Mouse (Mus musculus): ENCODE measurements around the gene Slc43a2. TPM values are rescaled to one million over a fixed set of nuclear protein-coding genes. Genes with fewer than 3 reads are reported as not detected.

The Slc43a2 gene
- total and polyA plus RNA-seq, 3 experiments: 4.9 to 8.4 TPM; not detected in 1

GRCm38 (mm10) chr11:75551961-75552441 lies 20.5 kb downstream of the Slc43a2 start:
- Histone ChIP-seq H3K36me3 (ENCODE audit: control insufficient read depth in 1 of 2, insufficient read depth in 2 of 2, low read length in 2 of 2) (no peaks in the 10 kb centered on the region), H3K4me1 (ENCODE audit: control insufficient read depth in 1 of 2, insufficient read depth in 2 of 2, low read length in 2 of 2) (no peaks in the 10 kb centered on the region), H3K9me3 (replicated peaks; ENCODE audit: insufficient read depth, low read length) (no peaks in the 10 kb centered on the region), H3K4me3 (ENCODE audit: control insufficient read depth in 1 of 2, insufficient read depth in 1 of 2, low read depth in 2 of 2, low read length in 2 of 2) (no peak overlapping the region), H3K27ac (ENCODE audit: control insufficient read depth, low read depth, low read length) (no peak overlapping the region), H3K79me2 (ENCODE audit: control insufficient read depth, insufficient read depth, low read length, poor library complexity) (no peaks in the 10 kb centered on the region), H3K9ac (ENCODE audit: control insufficient read depth, low read depth, low read length, poor library complexity, severe bottlenecking) (no peak overlapping the region), H3K27me3 (ENCODE audit: control insufficient read depth in 1 of 2, insufficient read depth in 2 of 2, low read length in 2 of 2) (no peaks in the 10 kb centered on the region)
- DNase-seq (ENCODE audit: low read depth, low spot score): no peak
- TF ChIP-seq EP300 (IDR thresholded peaks at IDR 0.05; ENCODE audit: low read depth in 1 of 2, low read length in 2 of 2): no peak
- TF ChIP-seq MYC (IDR thresholded peaks at IDR 0.05; ENCODE audit: low read depth, low read length): no peak
- no peak for TF ChIP-seq UBTF (IDR thresholded peaks at IDR 0.05; ENCODE audit: borderline replicate concordance, insufficient read depth, low read depth, low read length)
- TF ChIP-seq MYB (IDR thresholded peaks at IDR 0.05; ENCODE audit: low read depth, low read length): no peak
- TF ChIP-seq SMC3 (IDR thresholded peaks at IDR 0.05; ENCODE audit: low read depth, low read length): no peak
- TF ChIP-seq USF2 (IDR thresholded peaks at IDR 0.05; ENCODE audit: borderline replicate concordance in 1 of 2, insufficient read depth in 1 of 2, low read depth in 1 of 2, low read length in 2 of 2): no peak
- TF ChIP-seq HCFC1 (IDR thresholded peaks at IDR 0.05; ENCODE audit: low read depth, low read length): no peak
- no peak for TF ChIP-seq GABPA (IDR thresholded peaks at IDR 0.05; ENCODE audit: low read depth, low read length)

- no peaks in the 10 kb centered on the region for H3K4me1 ChIP-seq (ENCODE audit: control insufficient read depth in 1 of 2, insufficient read depth in 2 of 2, low read length in 2 of 2)
- TF ChIP-seq CHD1 (IDR thresholded peaks at IDR 0.05; ENCODE audit: low read depth, low read length) (no peak), SIN3A (IDR thresholded peaks at IDR 0.05; ENCODE audit: low read length) (no peak), NELFE (IDR thresholded peaks at IDR 0.05; ENCODE audit: low read depth, low read length) (no peak), ZKSCAN1 (IDR thresholded peaks at IDR 0.05; ENCODE audit: low read depth, low read length) (no peak), ETS1 (IDR thresholded peaks at IDR 0.05; ENCODE audit: low read depth, low read length) (no peak), ELF1 (IDR thresholded peaks at IDR 0.05; ENCODE audit: low read depth, low read length) (no peak), MAZ (IDR thresholded peaks at IDR 0.05; ENCODE audit: low read depth, low read length) (no peak), NRF1 (IDR thresholded peaks at IDR 0.05; ENCODE audit: insufficient read depth, low read depth, low read length, poor library complexity, severe bottlenecking) (no peak), MYB (IDR thresholded peaks at IDR 0.05; ENCODE audit: low read depth, low read length) (no peak), MEF2A (IDR thresholded peaks at IDR 0.05; ENCODE audit: extremely low read depth, insufficient replicate concordance, low read depth, low read length, poor library complexity, severe bottlenecking) (no peak), CTCF (IDR thresholded peaks at IDR 0.05 in 2 of 3, conservative IDR thresholded peaks at IDR 0.05 in 1 of 3; ENCODE audit: control insufficient read depth in 1 of 3, insufficient read depth in 1 of 3, low read depth in 2 of 3, low read length in 3 of 3, poor library complexity in 1 of 3, severe bottlenecking in 1 of 3) (no peak), MYC (IDR thresholded peaks at IDR 0.05; ENCODE audit: low read depth, low read length) (no peak)
- no peaks in the 10 kb centered on the region for H3K79me2 ChIP-seq (ENCODE audit: control insufficient read depth, insufficient read depth, low read length, poor library complexity)
- H3K9ac ChIP-seq (ENCODE audit: control insufficient read depth, low read depth, low read length, poor library complexity, severe bottlenecking): no peak overlapping the region
- no peak for DNase-seq (ENCODE audit: low read depth, low spot score)
- no peak overlapping the region for H3K4me3 ChIP-seq (ENCODE audit: control insufficient read depth in 1 of 2, insufficient read depth in 1 of 2, low read depth in 2 of 2, low read length in 2 of 2)
- no peak overlapping the region for H3K27ac ChIP-seq (ENCODE audit: control insufficient read depth, low read depth, low read length)
- no peaks in the 10 kb centered on the region for H3K9me3 ChIP-seq (replicated peaks; ENCODE audit: insufficient read depth, low read length)
- H3K36me3 ChIP-seq (ENCODE audit: control insufficient read depth in 1 of 2, insufficient read depth in 2 of 2, low read length in 2 of 2): no peaks in the 10 kb centered on the region
- no peaks in the 10 kb centered on the region for H3K27me3 ChIP-seq (ENCODE audit: control insufficient read depth in 1 of 2, insufficient read depth in 2 of 2, low read length in 2 of 2)
These were observed 21.5 kb downstream of the Slc43a2 start for GRCm38 (mm10) chr11:75552906-75553482.

All from MEL (cell line).